Mouse (Mus musculus) cortical plate, adult 2 months (tissue): Measurements from ENCODE around the gene Asb1.

Source experiments
- CTCF ChIP-seq: fragments of 200-500 bp; IDR thresholded peaks from 2 replicates; pipeline ENCODE4 v1.5.1; 2011; ENCODE audit warnings: mild to moderate bottlenecking, control low read depth, low read length; ENCODE audit not compliant: insufficient read depth; ENCODE audit errors: extremely low read depth
- POLR2A ChIP-seq: fragments of 200-500 bp; IDR thresholded peaks from 2 replicates; pipeline ENCODE4 v1.6.1; 2011; ENCODE audit warnings: mild to moderate bottlenecking, low read length, control low read depth; ENCODE audit not compliant: insufficient read depth; ENCODE audit errors: extremely low read depth

DNA sequence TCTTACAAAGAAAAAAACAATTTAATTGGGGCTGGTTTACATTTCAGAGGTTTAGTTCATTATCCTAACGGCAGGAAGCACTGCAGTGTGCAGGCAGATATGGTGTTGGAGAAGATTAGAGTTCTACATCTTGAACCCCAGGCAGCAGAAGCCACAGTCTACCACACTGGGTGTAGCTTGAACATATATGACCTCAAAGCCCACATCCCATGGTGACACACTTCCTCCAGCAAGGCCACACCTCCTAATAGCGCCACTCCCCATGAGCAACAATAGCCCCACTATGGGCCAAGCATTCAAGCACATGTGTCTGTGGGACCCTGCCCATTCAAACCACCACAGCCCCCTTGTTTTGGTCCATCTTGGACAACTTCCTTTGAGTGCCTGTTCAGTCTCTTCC lies 26.9 kb downstream of the Asb1 start:
- TF ChIP-seq POLR2A (no peak), CTCF (no peak)
